Comparison of ENCODE assay signal across 9 mouse cellular contexts in the genomic region with DNA sequence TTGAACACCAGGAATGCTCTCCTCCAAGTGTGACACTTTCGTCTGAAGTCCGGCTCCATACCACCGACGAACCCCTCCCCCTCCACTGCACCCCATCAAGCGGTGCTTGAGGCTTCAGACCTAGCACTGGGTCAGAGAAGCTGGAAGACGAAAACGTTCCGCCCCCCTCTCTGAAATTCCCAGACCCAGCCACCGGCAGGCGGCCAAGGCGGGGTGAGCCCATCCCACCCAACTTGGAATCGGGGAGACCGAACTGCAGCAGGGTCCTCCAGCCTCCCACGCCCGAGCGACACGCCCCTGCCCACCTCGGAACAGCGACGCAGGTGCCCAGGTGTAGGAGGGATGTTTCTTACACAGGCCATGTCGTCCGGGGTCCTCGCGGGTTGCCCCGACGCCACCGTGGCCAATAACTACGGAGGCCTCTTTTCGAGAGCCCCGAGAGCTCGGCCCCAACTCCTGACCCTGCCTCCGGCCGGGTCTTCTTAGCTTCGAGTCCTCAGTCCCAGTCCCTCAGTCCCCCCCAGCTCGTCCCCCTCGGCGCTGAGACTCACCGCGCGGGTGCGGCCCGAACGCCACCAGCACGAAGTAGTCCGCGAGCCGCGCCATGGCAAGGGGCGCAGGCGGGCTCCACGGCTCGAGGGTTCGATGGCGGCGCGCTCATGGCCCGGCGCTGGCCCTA. TPM values are rescaled to one million over a fixed set of nuclear protein-coding genes. Genes with fewer than 3 reads are reported as not detected.
A peak's percentile ranks its signal among the peaks of the same experiment; 100 is the strongest.
DNase-seq lines count a peak whose midpoint lies in the region; ATAC-seq and TF ChIP-seq lines count a peak whose summit lies in the region.
"Had no signal": no experiment of that assay in that cellular context is flagged by ENCODE, and none has a peak within 500 bp of the region (broad histone marks: within the 10 kb centered on the region; RNA-seq: fewer than 3 reads in every experiment).

No protein-coding gene starts in this region.

- in situ Hi-C loops in ES-E14 (cut with MboI; ENCODE audit: low sequenced_read_pairs in 2 of 2, unreplicated experiment in 2 of 2): no loop called here

- H3K4me3 ChIP-seq in heart, embryonic 10.5 days: peak overlapping the region; percentile 87
- H3K4me3 ChIP-seq in ES-E14 (ENCODE audit: insufficient read depth in 1 of 2, low read depth in 1 of 2, low read length in 2 of 2, poor library complexity in 1 of 2, severe bottlenecking in 1 of 2): peak overlapping the region; percentile 93 to 94
- peak overlapping the region; percentile 79 for H3K4me3 ChIP-seq in cortical plate, adult 2 months (ENCODE audit: insufficient read depth, low read length)
- peak overlapping the region; percentile 96 for H3K4me3 ChIP-seq in limb, embryonic 11.5 days (ENCODE audit: low read depth, low read length)
- H3K4me3 ChIP-seq in midbrain, postnatal 0 days (ENCODE audit: low read depth, low read length): peak overlapping the region; percentile 87

- no peak for DNase-seq in heart, embryonic 10.5 days (ENCODE audit: low spot score)
- no peak for DNase-seq in heart, postnatal 25 days (ENCODE audit: low spot score)
- no peak for DNase-seq in ES-E14 (ENCODE audit: low read depth, low spot score)
- DNase-seq in heart, postnatal 14 days: peak; percentile 35
- peak; percentile 47 for DNase-seq in limb, embryonic 11.5 days (ENCODE audit: low spot score)
- peak; percentile 26 for DNase-seq in midbrain, postnatal 0 days (ENCODE audit: low spot score)
- no peak for DNase-seq in layer of hippocampus, postnatal 36 days

- no peaks in the 10 kb centered on the region for H3K36me3 ChIP-seq in heart, embryonic 10.5 days
- no peaks in the 10 kb centered on the region for H3K36me3 ChIP-seq in ES-E14 (ENCODE audit: control insufficient read depth, insufficient read depth, low read length, poor library complexity, severe bottlenecking)
- H3K36me3 ChIP-seq in limb, embryonic 11.5 days (ENCODE audit: control insufficient read depth, insufficient read depth, low read length): no peaks in the 10 kb centered on the region
- no peaks in the 10 kb centered on the region for H3K36me3 ChIP-seq in midbrain, postnatal 0 days (ENCODE audit: insufficient read depth, low read length)

- intact Hi-C loops in heart, postnatal 25 days (cut with DNase I): loop anchor here (2.0 kb wide), 1 partner anchor 40 kb away; a partner anchor contains a TSS
- intact Hi-C loops in heart, postnatal 14 days (cut with DNase I): loop anchor here (2.0 to 5.0 kb wide), 2 partner anchors 40 to 58 kb away; a partner anchor contains a TSS

- peak; percentile 40 for ATAC-seq in limb, embryonic 11.5 days (ENCODE audit: insufficient number of reproducible peaks, low FRiP score, low TSS enrichment, low read depth)
- peak; percentile 28 for ATAC-seq in midbrain, postnatal 0 days (ENCODE audit: low FRiP score)

- H3K9me3 ChIP-seq in heart, embryonic 10.5 days: no peaks in the 10 kb centered on the region
- no peaks in the 10 kb centered on the region for H3K9me3 ChIP-seq in ES-E14 (ENCODE audit: control insufficient read depth, insufficient read depth, low read depth, low read length)
- H3K9me3 ChIP-seq in limb, embryonic 11.5 days (ENCODE audit: control insufficient read depth, low read length): no peaks in the 10 kb centered on the region
- no peaks in the 10 kb centered on the region for H3K9me3 ChIP-seq in midbrain, postnatal 0 days (ENCODE audit: low read length)

- no peaks in the 10 kb centered on the region for H3K27me3 ChIP-seq in heart, embryonic 10.5 days (ENCODE audit: insufficient read depth, poor library complexity, severe bottlenecking)
- H3K27me3 ChIP-seq in limb, embryonic 11.5 days (ENCODE audit: control insufficient read depth, insufficient read depth, low read length): no peaks in the 10 kb centered on the region
- H3K27me3 ChIP-seq in midbrain, postnatal 0 days (ENCODE audit: insufficient read depth, low read length): no peaks in the 10 kb centered on the region

- H3K27ac ChIP-seq in heart, embryonic 10.5 days: peak overlapping the region; percentile 94
- no peak overlapping the region for H3K27ac ChIP-seq in ES-E14 (ENCODE audit: insufficient read depth, low read depth, low read length, poor library complexity, severe bottlenecking)
- H3K27ac ChIP-seq in cortical plate, adult 2 months (ENCODE audit: insufficient read depth, low read length): peak overlapping the region; percentile 72
- 0 out of 2 replicates have a peak overlapping the region, but pooled peaks have one; percentile 12 for H3K27ac ChIP-seq in limb, embryonic 11.5 days (replicated peaks; ENCODE audit: low read depth, low read length)
- peak overlapping the region; percentile 64 for H3K27ac ChIP-seq in midbrain, postnatal 0 days (ENCODE audit: low read depth, low read length)

- under 1% methylated on average over 58 of the region's 58 CpGs for WGBS in heart, embryonic 10.5 days
- 0% methylated on average over 58 of the region's 58 CpGs for WGBS in limb, embryonic 11.5 days
- under 1% methylated on average over 57 of the region's 58 CpGs for WGBS in midbrain, postnatal 0 days

- H3K9ac ChIP-seq in ES-E14 (ENCODE audit: insufficient read depth, low read depth, low read length, poor library complexity, severe bottlenecking): peak overlapping the region; percentile 91
- H3K9ac ChIP-seq in limb, embryonic 11.5 days (ENCODE audit: low read length): peak overlapping the region; percentile 91
- H3K9ac ChIP-seq in midbrain, postnatal 0 days (replicated peaks; ENCODE audit: low read length, poor library complexity, severe bottlenecking): peak overlapping the region; percentile 71

- no peak for TF ChIP-seq CTCF in cortical plate, adult 2 months (IDR thresholded peaks at IDR 0.05; ENCODE audit: extremely low read depth, insufficient read depth, low read length)
- peak; percentile 46 for TF ChIP-seq CTCF in midbrain, postnatal 0 days (IDR thresholded peaks at IDR 0.05)

- no peak for TF ChIP-seq POLR2A in cortical plate, adult 2 months (IDR thresholded peaks at IDR 0.05; ENCODE audit: extremely low read depth, insufficient read depth, low read length)

- peaks cover 39% of the 10 kb centered on the region for H3K4me1 ChIP-seq in heart, embryonic 10.5 days
- H3K4me1 ChIP-seq in ES-E14 (ENCODE audit: control insufficient read depth in 2 of 2, insufficient read depth in 2 of 2, low read length in 2 of 2, poor library complexity in 1 of 2): peaks cover 0 to 13% of the 10 kb centered on the region in 2 experiments; a peak in 1 of 4 replicates
- peaks cover 14% of the 10 kb centered on the region for H3K4me1 ChIP-seq in cortical plate, adult 2 months (ENCODE audit: control insufficient read depth, insufficient read depth, low read length)
- H3K4me1 ChIP-seq in limb, embryonic 11.5 days (ENCODE audit: control insufficient read depth, insufficient read depth, low read length): peaks cover 4% of the 10 kb centered on the region
- H3K4me1 ChIP-seq in midbrain, postnatal 0 days (ENCODE audit: insufficient read depth, low read length): peaks cover 12% of the 10 kb centered on the region

- H3K4me2 ChIP-seq in limb, embryonic 11.5 days (ENCODE audit: low read depth, severe bottlenecking): peak overlapping the region; percentile 64
- peak overlapping the region; percentile 89 for H3K4me2 ChIP-seq in midbrain, postnatal 0 days (ENCODE audit: low read depth, low read length, poor library complexity, severe bottlenecking)

RNA-seq across cellular contexts. Expression of a gene that starts 0.5 kb away (rescaled TPM):
- polyA plus RNA-seq in heart, embryonic 10.5 days (2016; fragmentation: Nextera tagmentation; extraction: Ambion mirVana): 53.3 and 57.2 TPM in 2 replicates
- 10 to 100 TPM; 58.3 to 64.4 TPM for total RNA-seq in heart, postnatal 25 days (2021)
- total RNA-seq in ES-E14 (2012; rRNA removed): 134 and 169 TPM in 2 replicates
- 264 and 276 TPM in 2 replicates for polyA plus RNA-seq in cortical plate, adult 2 months (2012; rRNA removed)
- 10 to 100 TPM; 70.7 to 74.7 TPM for total RNA-seq in heart, postnatal 14 days (2021)
- 60.2 and 62.8 TPM in 2 replicates for polyA plus RNA-seq in limb, embryonic 11.5 days (2014; fragmentation: Nextera tagmentation; extraction: Ambion mirVana)
- 268 and 287 TPM in 2 replicates for total RNA-seq in midbrain, postnatal 0 days (2014; rRNA removed)
- polyA plus RNA-seq in midbrain, postnatal 0 days (2015; fragmentation: Nextera tagmentation; extraction: Ambion mirVana): 77.3 and 79.3 TPM in 2 replicates
- total RNA-seq in layer of hippocampus, postnatal 36 days (2021): 100 to 1,000 TPM; 330 to 340 TPM

RNA-seq across cellular contexts. Expression of a gene that starts 7.9 kb away (rescaled TPM):
- polyA plus RNA-seq in heart, embryonic 10.5 days (2016; fragmentation: Nextera tagmentation; extraction: Ambion mirVana): 0.39 and 0.65 TPM in 2 replicates
- not detected for total RNA-seq in heart, postnatal 25 days (2021)
- 4.6 and 7.8 TPM in 2 replicates for total RNA-seq in ES-E14 (2012; rRNA removed)
- not detected in 2 replicates for polyA plus RNA-seq in cortical plate, adult 2 months (2012; rRNA removed)
- not detected for total RNA-seq in heart, postnatal 14 days (2021)
- not detected in 2 replicates for polyA plus RNA-seq in limb, embryonic 11.5 days (2014; fragmentation: Nextera tagmentation; extraction: Ambion mirVana)
- total RNA-seq in midbrain, postnatal 0 days (2014; rRNA removed): not detected in 2 replicates
- not detected in 2 replicates for polyA plus RNA-seq in midbrain, postnatal 0 days (2015; fragmentation: Nextera tagmentation; extraction: Ambion mirVana)
- not detected for total RNA-seq in layer of hippocampus, postnatal 36 days (2021)
- total RNA-seq: left cerebral cortex, postnatal 36 days had no signal

RNA-seq across cellular contexts. Expression of a gene that starts 19.5 kb away (rescaled TPM):
- polyA plus RNA-seq in heart, embryonic 10.5 days (2016; fragmentation: Nextera tagmentation; extraction: Ambion mirVana): not detected in 2 replicates
- not detected for total RNA-seq in heart, postnatal 25 days (2021)
- 0.54 TPM in 1 of 2 replicates, not detected in the other for total RNA-seq in ES-E14 (2012; rRNA removed)
- not detected in 2 replicates for polyA plus RNA-seq in cortical plate, adult 2 months (2012; rRNA removed)
- total RNA-seq in heart, postnatal 14 days (2021): not detected
- polyA plus RNA-seq in limb, embryonic 11.5 days (2014; fragmentation: Nextera tagmentation; extraction: Ambion mirVana): not detected in 2 replicates
- not detected in 2 replicates for total RNA-seq in midbrain, postnatal 0 days (2014; rRNA removed)
- polyA plus RNA-seq in midbrain, postnatal 0 days (2015; fragmentation: Nextera tagmentation; extraction: Ambion mirVana): not detected in 2 replicates
- not detected for total RNA-seq in layer of hippocampus, postnatal 36 days (2021)
- total RNA-seq: left cerebral cortex, postnatal 36 days had no signal

RNA-seq across cellular contexts. Expression of a gene that starts 40.8 kb away (rescaled TPM):
- 51.5 and 55.2 TPM in 2 replicates for polyA plus RNA-seq in heart, embryonic 10.5 days (2016; fragmentation: Nextera tagmentation; extraction: Ambion mirVana)
- 10 to 100 TPM; 30.6 to 31.8 TPM for total RNA-seq in heart, postnatal 25 days (2021)
- total RNA-seq in ES-E14 (2012; rRNA removed): 44.8 and 45.3 TPM in 2 replicates
- 12.8 and 13.5 TPM in 2 replicates for polyA plus RNA-seq in cortical plate, adult 2 months (2012; rRNA removed)
- 10 to 100 TPM; 33.1 to 38.3 TPM for total RNA-seq in heart, postnatal 14 days (2021)
- 31.6 and 32.1 TPM in 2 replicates for polyA plus RNA-seq in limb, embryonic 11.5 days (2014; fragmentation: Nextera tagmentation; extraction: Ambion mirVana)
- 20.2 and 25.6 TPM in 2 replicates for total RNA-seq in midbrain, postnatal 0 days (2014; rRNA removed)
- polyA plus RNA-seq in midbrain, postnatal 0 days (2015; fragmentation: Nextera tagmentation; extraction: Ambion mirVana): 27.3 and 30.9 TPM in 2 replicates
- 10 to 100 TPM; 19.7 to 21.4 TPM for total RNA-seq in layer of hippocampus, postnatal 36 days (2021)

RNA-seq across cellular contexts. Expression of a gene that starts 40.9 kb away (rescaled TPM):
- 137 and 150 TPM in 2 replicates for polyA plus RNA-seq in heart, embryonic 10.5 days (2016; fragmentation: Nextera tagmentation; extraction: Ambion mirVana)
- 10 to 100 TPM; 52.0 to 60.4 TPM for total RNA-seq in heart, postnatal 25 days (2021)
- 205 and 274 TPM in 2 replicates for total RNA-seq in ES-E14 (2012; rRNA removed)
- polyA plus RNA-seq in cortical plate, adult 2 months (2012; rRNA removed): 119 TPM in 2 replicates
- 10 to 100 TPM; 56.0 to 64.7 TPM for total RNA-seq in heart, postnatal 14 days (2021)
- polyA plus RNA-seq in limb, embryonic 11.5 days (2014; fragmentation: Nextera tagmentation; extraction: Ambion mirVana): 176 and 180 TPM in 2 replicates
- total RNA-seq in midbrain, postnatal 0 days (2014; rRNA removed): 87.1 and 88.8 TPM in 2 replicates
- polyA plus RNA-seq in midbrain, postnatal 0 days (2015; fragmentation: Nextera tagmentation; extraction: Ambion mirVana): 88.0 and 96.9 TPM in 2 replicates
- total RNA-seq in layer of hippocampus, postnatal 36 days (2021): 10 to 100 TPM; 87.0 to 95.3 TPM

Comparison
In these comparisons a context has a peak if more than half of its experiments do, and no peak if none do; other contexts are left out.
1. DNase-seq: peak in heart, postnatal 14 days (2 of 2), limb, embryonic 11.5 days (single experiment) and midbrain, postnatal 0 days (single experiment); none in heart, embryonic 10.5 days (single experiment), heart, postnatal 25 days (single experiment), ES-E14 (single experiment) and layer of hippocampus, postnatal 36 days (0 of 2).
2. Peak in every context shown above with its lines, with median percentiles within 50 percentile points of each other: H3K4me3 ChIP-seq and H3K9ac ChIP-seq.